Mouse (Mus musculus) CH12.LX (cell line): ENCODE results near the gene Nat8. TPM values are rescaled to one million over a fixed set of nuclear protein-coding genes. Genes with fewer than 3 reads are reported as not detected.
"Not testable (repeated sequence)": the region's sequence is repeated elsewhere in the genome, so short reads cannot be mapped to it uniquely, and the experiment has no call there.

Experiments
- DNase-seq: peaks from one replicate; pipeline ENCODE4 v3.0.0-alpha.2; 2013; ENCODE audit errors: extremely low read depth
- H3K27ac ChIP-seq: 2 replicates; pipeline ENCODE4 v1.5.1; 2012; ENCODE audit warnings: low read depth, mild to moderate bottlenecking, control low read depth, moderate library complexity; ENCODE audit not compliant: insufficient read depth
- H3K27me3 ChIP-seq: replicated peaks from 2 replicates; pipeline ENCODE3; 2012; ENCODE audit warnings: inconsistent platforms
- H3K36me3 ChIP-seq, 2 experiments: replicated peaks in 1 of 2; 2 replicates each; pipeline versions ENCODE3 to v1.6.1; 2012; ENCODE audit warnings: inconsistent platforms in 1 of 2, low read length in 1 of 2, mild to moderate bottlenecking in 1 of 2, mixed read lengths in 1 of 2, moderate library complexity in 1 of 2; ENCODE audit not compliant: control insufficient read depth in 1 of 2, insufficient read depth in 1 of 2
- H3K4me1 ChIP-seq, 2 experiments: 2 replicates each; pipeline ENCODE4 v1.6.1; 2012; ENCODE audit warnings: inconsistent platforms in 1 of 2, moderate library complexity in 1 of 2; ENCODE audit not compliant: insufficient read depth in 2 of 2, control insufficient read depth in 1 of 2
- H3K4me2 ChIP-seq: 2 replicates; pipeline ENCODE4 v1.6.1; 2012; ENCODE audit warnings: low read depth, mild to moderate bottlenecking, control low read depth; ENCODE audit not compliant: poor library complexity, insufficient read depth, severe bottlenecking
- H3K4me3 ChIP-seq, 3 experiments: fragments of 150-350 bp in 1 of 3; sonication (generic) in 1 of 3; replicated peaks in 1 of 3; 2 replicates each; pipeline versions ENCODE3 to v1.5.1; 2011 to 2012; ENCODE audit warnings: low read depth in 2 of 3, low read length in 2 of 3, mild to moderate bottlenecking in 2 of 3, moderate library complexity in 2 of 3, control low read depth in 1 of 3, improper control_type of control experiment in 1 of 3, inconsistent platforms in 1 of 3, mixed read lengths in 1 of 3; ENCODE audit not compliant: poor library complexity in 1 of 3
- H3K79me2 ChIP-seq: replicated peaks from 2 replicates; pipeline ENCODE4 v1.6.1; 2012; ENCODE audit warnings: mild to moderate bottlenecking, moderate library complexity; ENCODE audit not compliant: control insufficient read depth, poor library complexity, insufficient read depth, severe bottlenecking; ENCODE audit errors: extremely low read depth
- H3K9ac ChIP-seq: 2 replicates; pipeline ENCODE4 v1.6.1; 2012; ENCODE audit warnings: low read depth, mild to moderate bottlenecking, control low read depth, moderate library complexity; ENCODE audit not compliant: insufficient read depth
- H3K9me3 ChIP-seq: replicated peaks from 2 replicates; pipeline ENCODE3; 2012; ENCODE audit warnings: low read length, inconsistent platforms, mixed read lengths
- BHLHE40 ChIP-seq: IDR thresholded peaks from 2 replicates; pipeline ENCODE4 v1.6.1; 2011; ENCODE audit warnings: mild to moderate bottlenecking, low read depth, low read length, improper control_type of control experiment
- E2F4 ChIP-seq: IDR thresholded peaks from 2 replicates; pipeline ENCODE4 v1.6.1; 2011; ENCODE audit warnings: low read depth, low read length, improper control_type of control experiment; ENCODE audit not compliant: insufficient replicate concordance
- ETS1 ChIP-seq: conservative IDR thresholded peaks from 2 replicates; pipeline ENCODE4 v1.6.1; 2012; ENCODE audit warnings: low read depth, mild to moderate bottlenecking, inconsistent platforms, low read length, improper control_type of control experiment, moderate library complexity
- HCFC1 ChIP-seq: IDR thresholded peaks from 2 replicates; pipeline ENCODE4 v1.6.1; 2012; ENCODE audit warnings: low read depth, mild to moderate bottlenecking, inconsistent platforms, low read length, improper control_type of control experiment
- MEF2A ChIP-seq: IDR thresholded peaks from 2 replicates; pipeline ENCODE4 v1.6.1; 2014; ENCODE audit warnings: low read depth, mild to moderate bottlenecking, inconsistent platforms, low read length, improper control_type of control experiment, borderline replicate concordance
- MXI1 ChIP-seq: IDR thresholded peaks from 2 replicates; pipeline ENCODE4 v1.6.1; 2011; ENCODE audit warnings: mild to moderate bottlenecking, low read depth, low read length, improper control_type of control experiment
- MYC ChIP-seq: IDR thresholded peaks from 2 replicates; pipeline ENCODE4 v1.6.1; 2011; ENCODE audit warnings: low read depth, mild to moderate bottlenecking, improper control_type of control experiment, low read length
- NRF1 ChIP-seq: IDR thresholded peaks from 2 replicates; pipeline ENCODE4 v1.6.1; 2014; ENCODE audit warnings: low read depth, mild to moderate bottlenecking, inconsistent platforms, low read length, improper control_type of control experiment, moderate library complexity
- PAX5 ChIP-seq: IDR thresholded peaks from 2 replicates; pipeline ENCODE4 v1.6.1; 2012; ENCODE audit warnings: low read length, inconsistent platforms, mixed read lengths
- RAD21 ChIP-seq: IDR thresholded peaks from 2 replicates; pipeline ENCODE4 v1.6.1; 2011; ENCODE audit warnings: low read depth, mild to moderate bottlenecking, low read length, improper control_type of control experiment, moderate library complexity
- RCOR1 ChIP-seq: conservative IDR thresholded peaks from 2 replicates; pipeline ENCODE4 v1.6.1; 2012; ENCODE audit warnings: low read depth, mild to moderate bottlenecking, inconsistent platforms, low read length, improper control_type of control experiment
- SMC3 ChIP-seq: IDR thresholded peaks from 2 replicates; pipeline ENCODE4 v1.6.1; 2011; ENCODE audit warnings: low read depth, low read length, improper control_type of control experiment
- TCF12 ChIP-seq: IDR thresholded peaks from 2 replicates; pipeline ENCODE4 v1.6.1; 2014; ENCODE audit warnings: low read depth, mild to moderate bottlenecking, inconsistent platforms, low read length, improper control_type of control experiment
- UBTF ChIP-seq: IDR thresholded peaks from 2 replicates; pipeline ENCODE4 v1.6.1; 2012; ENCODE audit warnings: low read depth, mild to moderate bottlenecking, inconsistent platforms, low read length, improper control_type of control experiment, moderate library complexity
- USF2 ChIP-seq: conservative IDR thresholded peaks from 2 replicates; pipeline ENCODE4 v1.6.1; 2011; ENCODE audit warnings: low read depth, low read length, improper control_type of control experiment
- ZMIZ1 ChIP-seq: IDR thresholded peaks from 2 replicates; pipeline ENCODE4 v1.6.1; 2012; ENCODE audit warnings: low read depth, mild to moderate bottlenecking, inconsistent platforms, low read length, improper control_type of control experiment
- ZNF384 ChIP-seq: IDR thresholded peaks from 2 replicates; pipeline ENCODE4 v1.6.1; 2012; ENCODE audit warnings: low read depth, low read length, improper control_type of control experiment, inconsistent platforms
- dilution Hi-C: fragments of 300-500 bp; cut with MboI; formaldehyde crosslinking; loops from 2 replicates; pipeline ENCODE4 v1.14.3; 2020; ENCODE audit warnings: low sequenced_read_pairs; ENCODE audit not compliant: extremely low pct_unique_long_range_greater_than_20kb, extremely low pct_ligation_motif_present
- in situ Hi-C: fragments of 300-500 bp; cut with MboI; formaldehyde crosslinking; loops from 3 replicates; pipeline ENCODE4 v1.14.3; 2019; ENCODE audit warnings: low sequenced_read_pairs, low pct_ligation_motif_present, low pct_unique_long_range_greater_than_20kb, mixed read lengths
- polyA plus RNA-seq: library from polyadenylated mRNA; unstranded; fragments of >175 nt; gene quantifications from 2 replicates; pipeline ENCODE4 v1.2.1, GENCODE M21; 2012; ENCODE audit warnings: low read depth; ENCODE audit not compliant: insufficient read length
- total RNA-seq, 2 experiments: library from RNA; depleted of rRNA; stranded (reverse); fragments of 300-350 nt in 1 of 2; fragments of >200 nt in 1 of 2; gene quantifications; 2 replicates each; pipeline ENCODE4 v1.2.3; 2012 to 2014

Nat8 gene
- total and polyA plus RNA-seq, 3 experiments: not detected

DNA sequence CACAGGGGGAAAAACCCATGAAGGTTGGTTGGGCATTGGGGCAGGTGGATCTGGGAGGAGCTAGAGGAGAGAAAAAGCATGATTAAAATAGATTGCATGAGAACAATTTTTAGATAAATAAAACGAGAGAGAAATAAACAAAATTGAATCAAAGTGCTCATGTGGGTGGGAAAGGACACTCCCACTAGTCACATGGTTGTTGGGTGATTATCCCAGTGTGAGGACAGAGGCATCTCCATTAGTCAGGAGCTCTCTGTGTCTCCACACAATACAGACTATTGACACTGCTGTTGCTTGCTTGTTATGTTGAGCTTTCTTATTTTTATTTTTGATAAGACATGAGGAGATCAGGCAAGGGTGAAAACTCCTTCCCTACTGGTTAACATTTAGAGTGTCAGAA lies 15.0 kb upstream of the Nat8 start:
- TF ChIP-seq UBTF (no peak), BHLHE40 (no peak), E2F4 (no peak), MEF2A (no peak), NRF1 (no peak), MYC (no peak), ETS1 (no peak), USF2 (no peak), ZMIZ1 (no peak), SMC3 (no peak), RCOR1 (no peak), HCFC1 (no peak), TCF12 (no peak), ZNF384 (no peak), PAX5 (no peak), RAD21 (no peak), MXI1 (no peak)

DNA sequence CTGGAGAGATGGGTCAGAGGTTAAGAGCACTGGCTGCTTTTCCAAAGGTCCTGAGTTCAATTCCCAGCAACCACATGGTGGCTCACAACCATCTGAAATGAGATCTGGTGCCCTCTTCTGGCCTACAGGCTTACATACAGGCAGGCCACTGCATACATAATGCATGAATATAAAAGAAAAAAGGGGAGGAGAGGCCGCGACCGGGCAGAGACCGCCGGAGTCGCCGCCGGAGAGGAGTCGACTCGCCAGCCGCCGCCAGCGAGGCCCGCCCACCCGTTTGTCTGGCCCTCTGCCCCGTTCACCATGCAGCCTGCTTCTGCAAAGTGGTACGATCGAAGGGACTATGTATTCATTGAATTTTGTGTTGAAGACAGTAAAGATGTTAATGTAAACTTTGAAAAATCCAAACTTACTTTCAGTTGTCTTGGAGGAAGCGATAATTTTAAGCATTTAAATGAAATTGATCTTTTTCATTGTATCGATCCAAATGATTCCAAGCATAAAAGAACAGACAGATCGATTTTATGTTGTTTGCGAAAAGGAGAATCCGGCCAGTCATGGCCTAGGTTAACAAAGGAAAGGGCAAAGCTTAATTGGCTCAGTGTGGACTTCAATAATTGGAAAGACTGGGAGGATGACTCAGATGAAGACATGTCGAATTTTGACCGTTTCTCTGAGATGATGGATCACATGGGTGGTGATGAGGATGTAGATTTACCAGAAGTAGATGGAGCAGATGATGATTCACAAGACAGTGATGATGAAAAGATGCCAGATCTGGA lies 12.0 kb upstream of the Nat8 start:
- in situ Hi-C loops, dilution Hi-C loops, DNase-seq: not testable (repeated sequence)

More for the DNA sequence above, 15.0 kb upstream of the Nat8 start:
- H3K27ac ChIP-seq: no peak overlapping the region
- peaks cover 48% of the 10 kb centered on the region for H3K27me3 ChIP-seq
- dilution Hi-C loops (no loop called here), in situ Hi-C loops (no loop called here)
- no peaks in the 10 kb centered on the region for H3K4me1 ChIP-seq
- no peaks in the 10 kb centered on the region for H3K9me3 ChIP-seq
- DNase-seq: no peak
- H3K79me2 ChIP-seq: no peaks in the 10 kb centered on the region
- H3K4me3 ChIP-seq: no peak overlapping the region
- no peak overlapping the region for H3K9ac ChIP-seq
- no peaks in the 10 kb centered on the region for H3K36me3 ChIP-seq
- H3K4me2 ChIP-seq: no peak overlapping the region

More for the DNA sequence above, 12.0 kb upstream of the Nat8 start:
- H3K4me3 ChIP-seq, H3K36me3 ChIP-seq, H3K79me2 ChIP-seq, H3K4me1 ChIP-seq, H3K9ac ChIP-seq, H3K4me2 ChIP-seq, H3K9me3 ChIP-seq, H3K27ac ChIP-seq: not testable (repeated sequence)
- H3K27me3 ChIP-seq: peaks cover 23% of the 10 kb centered on the region
